Mouse (Mus musculus): ENCODE measurements around the gene Hoxc5. TPM values are rescaled to one million over a fixed set of nuclear protein-coding genes. Genes with fewer than 3 reads are reported as not detected.

Gene Hoxc5
- polyA plus RNA-seq, 1 experiment from 2014 or later = not detected

DNA sequence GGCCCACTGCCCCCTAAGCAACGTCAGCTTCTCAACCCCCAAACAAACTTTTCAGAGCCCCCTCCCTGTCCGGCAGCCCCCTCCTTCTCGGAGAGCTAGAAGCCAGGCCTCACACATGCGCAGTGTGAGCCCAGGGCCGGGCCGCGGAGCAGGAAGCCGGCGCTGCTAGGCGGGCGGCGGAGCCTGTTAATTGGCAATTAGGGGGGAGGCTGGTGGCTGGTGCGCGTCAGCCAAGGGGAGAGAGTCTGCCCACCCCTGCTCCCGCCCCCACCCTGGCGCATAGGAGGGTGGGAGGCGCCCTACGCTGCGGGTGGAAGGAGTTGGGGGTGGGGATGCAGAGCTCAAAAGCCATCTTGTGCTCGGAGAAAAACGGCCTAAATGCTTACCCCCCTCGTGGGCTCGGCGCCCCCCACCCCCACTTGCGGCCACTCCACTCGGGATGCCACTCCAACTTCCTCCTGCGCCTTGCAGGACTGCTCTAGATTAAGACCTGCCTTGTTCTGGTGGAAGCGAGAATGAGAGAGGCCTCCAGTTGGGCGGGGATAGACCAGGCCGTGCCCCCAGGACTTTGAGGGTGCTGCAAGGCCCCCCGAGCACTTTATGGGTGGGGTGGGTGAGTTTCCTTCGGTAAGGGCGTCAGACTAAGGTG, 32.1 kb downstream of the Hoxc5 start:
- Histone ChIP-seq H3K4me2 (peak overlapping the region; percentile 43), H3K36me3 (ENCODE audit: control insufficient read depth, insufficient read depth, low read length) (no peaks in the 10 kb centered on the region), H3K27me3 (ENCODE audit: control insufficient read depth, insufficient read depth, low read length) (peaks cover 99% of the 10 kb centered on the region), H3K9ac (ENCODE audit: low read length) (no peak overlapping the region), H3K4me1 (ENCODE audit: control insufficient read depth, insufficient read depth, low read length) (peaks cover 4% of the 10 kb centered on the region; the same call in 1 of the 2 replicates), H3K9me3 (ENCODE audit: control insufficient read depth, low read length) (no peaks in the 10 kb centered on the region), H3K27ac (ENCODE audit: low read depth, low read length) (no peak overlapping the region), H3K4me3 (ENCODE audit: low read depth, low read length) (peak overlapping the region; percentile 23)
- WGBS = 1% methylated on average over 33 of the region's 33 CpGs
- no peak for DNase-seq (ENCODE audit: low spot score, missing footprints)
- ATAC-seq (ENCODE audit: low FRiP score) = peak; percentile 40

DNA sequence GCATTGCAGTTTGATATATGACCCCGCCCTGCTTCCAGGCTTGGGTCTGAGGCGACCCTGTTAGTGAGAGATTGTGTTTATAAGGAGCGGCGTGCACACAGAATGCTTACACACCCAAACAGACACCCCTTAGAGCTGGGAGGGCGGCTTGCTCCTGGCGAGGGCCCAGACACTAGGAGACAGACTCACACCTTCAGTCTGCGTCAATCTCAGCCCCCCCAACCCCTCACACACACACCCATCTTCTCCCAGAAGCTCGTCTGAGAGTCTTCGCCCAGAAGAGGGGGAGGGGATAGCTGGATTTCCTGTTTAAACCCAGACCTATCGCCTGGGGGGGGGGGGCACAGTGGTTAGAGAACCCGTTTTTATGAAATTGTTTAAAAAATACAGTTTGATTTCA, 32.7 kb downstream of the Hoxc5 start:
- DNase-seq (ENCODE audit: low spot score, missing footprints) (no peak), ATAC-seq (ENCODE audit: low FRiP score) (no peak)
- Histone ChIP-seq H3K27ac (ENCODE audit: low read depth, low read length) (no peak overlapping the region), H3K9me3 (ENCODE audit: control insufficient read depth, low read length) (no peaks in the 10 kb centered on the region), H3K36me3 (ENCODE audit: control insufficient read depth, insufficient read depth, low read length) (no peaks in the 10 kb centered on the region), H3K9ac (ENCODE audit: low read length) (no peak overlapping the region), H3K4me3 (ENCODE audit: low read depth, low read length) (no peak overlapping the region), H3K27me3 (ENCODE audit: control insufficient read depth, insufficient read depth, low read length) (peaks cover 99% of the 10 kb centered on the region), H3K4me2 (no peak overlapping the region), H3K4me1 (ENCODE audit: control insufficient read depth, insufficient read depth, low read length) (peaks cover 4% of the 10 kb centered on the region; the same call in 1 of the 2 replicates)
- under 1% methylated on average over 11 of the region's 11 CpGs for WGBS

DNA sequence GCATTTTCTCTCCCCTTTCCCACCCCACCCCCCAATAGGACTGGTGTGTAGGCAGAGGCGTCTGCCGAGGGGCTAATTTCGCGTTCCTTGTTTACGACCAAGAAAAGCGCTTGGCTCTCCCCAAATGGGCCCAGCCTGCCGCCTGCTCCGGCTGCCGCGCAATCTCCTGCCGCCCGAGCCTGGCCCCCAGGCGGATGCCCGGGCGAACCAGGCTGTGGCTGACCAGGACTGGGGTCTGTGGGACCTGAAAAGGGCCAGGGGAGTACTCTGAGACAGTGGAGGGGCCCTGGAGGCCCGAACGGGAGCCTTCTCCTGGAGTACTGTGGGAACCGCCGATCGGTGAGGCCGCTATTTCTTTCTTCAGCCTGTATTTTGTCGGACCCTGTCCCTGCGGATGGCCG, 33.3 kb downstream of the Hoxc5 start:
- Histone ChIP-seq H3K4me2 (no peak overlapping the region), H3K9ac (ENCODE audit: low read length) (no peak overlapping the region), H3K9me3 (ENCODE audit: control insufficient read depth, low read length) (no peaks in the 10 kb centered on the region), H3K27ac (ENCODE audit: low read depth, low read length) (no peak overlapping the region), H3K27me3 (ENCODE audit: control insufficient read depth, insufficient read depth, low read length) (peaks cover 99% of the 10 kb centered on the region), H3K4me3 (ENCODE audit: low read depth, low read length) (no peak overlapping the region), H3K36me3 (ENCODE audit: control insufficient read depth, insufficient read depth, low read length) (no peaks in the 10 kb centered on the region), H3K4me1 (ENCODE audit: control insufficient read depth, insufficient read depth, low read length) (peaks cover 4% of the 10 kb centered on the region; the same call in 1 of the 2 replicates)
- DNase-seq (ENCODE audit: low spot score, missing footprints) (no peak), ATAC-seq (ENCODE audit: low FRiP score) (no peak)
- WGBS = under 1% methylated on average over 24 of the region's 24 CpGs

DNA sequence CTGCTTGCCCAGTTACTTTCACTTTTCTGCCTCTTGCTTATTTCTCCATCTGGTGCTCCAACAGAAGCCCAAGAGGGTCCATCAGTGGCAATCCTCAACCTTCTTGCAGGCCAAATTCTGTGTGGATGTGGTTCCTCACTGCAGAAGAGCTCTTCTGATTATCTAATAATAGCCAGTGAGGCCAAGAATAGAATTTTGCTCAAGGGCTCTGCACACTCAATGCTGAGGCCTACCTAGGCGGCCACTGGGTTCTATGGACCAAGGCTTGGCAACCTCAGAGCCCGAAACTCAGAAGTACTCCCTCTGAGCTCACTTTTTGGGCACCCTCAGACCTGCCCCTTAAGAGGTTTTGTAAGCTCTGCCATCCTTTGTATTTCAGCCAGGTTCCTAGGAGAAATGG, 34.1 kb downstream of the Hoxc5 start:
- 8% methylated on average over 2 of the region's 2 CpGs for whole genome bisulfite sequencing
- H3K9ac ChIP-seq (ENCODE audit: low read length) = no peak overlapping the region

DNA sequence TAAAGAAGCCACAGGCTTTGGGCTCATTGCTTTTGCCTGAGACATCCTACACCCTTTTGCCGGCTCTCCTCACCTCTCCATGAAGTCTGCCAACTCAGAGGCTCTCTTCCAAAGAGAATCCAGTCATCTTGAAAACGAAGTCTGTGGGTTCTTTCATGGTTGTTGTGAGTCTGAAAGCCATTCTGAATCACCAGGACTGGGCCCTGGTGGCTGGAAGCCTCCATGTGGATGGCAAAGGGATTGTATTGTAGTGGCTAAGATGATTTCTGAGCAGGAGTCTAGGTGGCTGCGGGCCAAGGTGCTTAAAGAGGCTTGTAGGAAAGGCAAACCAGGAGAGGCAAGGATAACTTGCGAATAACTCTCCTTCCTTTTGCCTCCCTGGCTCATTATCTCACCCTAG, 34.9 kb downstream of the Hoxc5 start:
- Histone ChIP-seq H3K27me3 (ENCODE audit: control insufficient read depth, insufficient read depth, low read length) (peaks cover 100% of the 10 kb centered on the region), H3K4me1 (ENCODE audit: control insufficient read depth, insufficient read depth, low read length) (peaks cover 4% of the 10 kb centered on the region; the same call in 1 of the 2 replicates), H3K4me2 (no peak overlapping the region), H3K27ac (ENCODE audit: low read depth, low read length) (no peak overlapping the region), H3K36me3 (ENCODE audit: control insufficient read depth, insufficient read depth, low read length) (no peaks in the 10 kb centered on the region), H3K9ac (ENCODE audit: low read length) (no peak overlapping the region), H3K4me3 (ENCODE audit: low read depth, low read length) (no peak overlapping the region), H3K9me3 (ENCODE audit: control insufficient read depth, low read length) (no peaks in the 10 kb centered on the region)
- no peak for DNase-seq (ENCODE audit: low spot score, missing footprints)
- no peak for ATAC-seq (ENCODE audit: low FRiP score)
- under 1% methylated on average over 4 of the region's 4 CpGs for WGBS

More for the DNA sequence above, 34.1 kb downstream of the Hoxc5 start:
- DNase-seq (ENCODE audit: low spot score, missing footprints) (no peak), ATAC-seq (ENCODE audit: low FRiP score) (no peak)
- no peaks in the 10 kb centered on the region for H3K9me3 ChIP-seq (ENCODE audit: control insufficient read depth, low read length)
- H3K4me1 ChIP-seq (ENCODE audit: control insufficient read depth, insufficient read depth, low read length) = peaks cover 4% of the 10 kb centered on the region; the same call in 1 of the 2 replicates
- H3K4me2 ChIP-seq = no peak overlapping the region
- H3K27ac ChIP-seq (ENCODE audit: low read depth, low read length) = no peak overlapping the region
- H3K4me3 ChIP-seq (ENCODE audit: low read depth, low read length) = no peak overlapping the region
- peaks cover 99% of the 10 kb centered on the region for H3K27me3 ChIP-seq (ENCODE audit: control insufficient read depth, insufficient read depth, low read length)
- H3K36me3 ChIP-seq (ENCODE audit: control insufficient read depth, insufficient read depth, low read length) = no peaks in the 10 kb centered on the region

DNA sequence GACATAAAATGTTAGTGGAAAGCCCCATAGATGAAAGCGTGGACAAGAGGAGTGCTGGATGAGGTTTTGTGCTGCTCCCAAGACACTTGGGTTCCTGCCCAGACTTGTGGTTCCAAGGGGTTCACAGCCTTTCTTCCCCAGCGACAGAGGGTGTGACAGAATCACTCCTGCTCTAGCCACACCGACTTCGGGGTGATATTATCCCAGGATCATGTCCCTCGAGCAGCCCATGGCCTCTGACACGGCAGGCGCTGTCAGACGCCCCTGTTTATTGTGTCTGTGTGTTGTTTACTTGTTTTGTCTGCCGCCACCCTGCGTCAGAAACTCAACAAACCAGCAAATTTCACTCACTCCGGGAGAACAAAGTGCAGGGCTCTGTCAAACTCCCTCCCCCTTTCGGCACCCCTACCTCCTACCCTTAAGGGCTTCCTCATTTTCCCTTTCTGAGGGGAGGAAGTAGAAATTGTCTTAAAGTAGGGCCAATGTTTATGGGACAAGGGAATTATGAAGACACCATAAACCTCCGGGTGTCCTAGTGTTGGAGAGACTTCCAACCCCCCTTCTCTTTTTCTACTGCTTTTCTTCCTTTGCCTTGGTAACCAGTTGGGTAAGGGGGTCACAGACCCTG, 35.7 kb downstream of the Hoxc5 start:
- 3% methylated on average over 13 of the region's 13 CpGs for WGBS
- Histone ChIP-seq H3K4me2 (no peak overlapping the region), H3K36me3 (ENCODE audit: control insufficient read depth, insufficient read depth, low read length) (no peaks in the 10 kb centered on the region), H3K27me3 (ENCODE audit: control insufficient read depth, insufficient read depth, low read length) (peaks cover 100% of the 10 kb centered on the region), H3K4me3 (ENCODE audit: low read depth, low read length) (no peak overlapping the region), H3K27ac (ENCODE audit: low read depth, low read length) (no peak overlapping the region), H3K9me3 (ENCODE audit: control insufficient read depth, low read length) (no peaks in the 10 kb centered on the region), H3K9ac (ENCODE audit: low read length) (no peak overlapping the region), H3K4me1 (ENCODE audit: control insufficient read depth, insufficient read depth, low read length) (peaks cover 4% of the 10 kb centered on the region; the same call in 1 of the 2 replicates)
- ATAC-seq (ENCODE audit: low FRiP score) = no peak
- no peak for DNase-seq (ENCODE audit: low spot score, missing footprints)

DNA sequence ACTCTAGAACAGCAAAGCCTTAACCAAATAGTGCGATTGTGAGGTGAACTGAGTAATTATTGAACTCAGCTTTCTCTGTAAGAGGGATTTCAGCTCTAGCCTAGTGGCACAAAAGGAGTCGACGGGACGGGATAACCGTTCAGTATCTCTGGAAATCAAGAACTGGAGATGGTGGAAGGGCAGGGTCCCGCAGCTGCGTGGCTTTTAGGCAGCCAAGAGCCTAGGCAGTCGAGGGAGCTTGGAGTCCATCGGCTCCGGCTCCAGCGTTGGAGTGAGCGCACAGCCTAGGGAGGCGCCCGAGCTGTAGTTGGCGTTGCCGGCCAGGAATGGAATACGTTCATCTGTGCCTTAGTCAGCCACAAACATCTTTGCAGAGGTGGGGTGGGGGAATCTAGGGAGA, 38.1 kb downstream of the Hoxc5 start:
- no peak overlapping the region for H3K4me3 ChIP-seq (ENCODE audit: low read depth, low read length)
- H3K27me3 ChIP-seq (ENCODE audit: control insufficient read depth, insufficient read depth, low read length) = peaks cover 100% of the 10 kb centered on the region
- no peak overlapping the region for H3K9ac ChIP-seq (ENCODE audit: low read length)
- H3K9me3 ChIP-seq (ENCODE audit: control insufficient read depth, low read length) = no peaks in the 10 kb centered on the region
- H3K27ac ChIP-seq (ENCODE audit: low read depth, low read length) = no peak overlapping the region
- H3K4me2 ChIP-seq = no peak overlapping the region
- no peak for ATAC-seq (ENCODE audit: low FRiP score)
- DNase-seq (ENCODE audit: low spot score, missing footprints) = peak; percentile 95
- 0% methylated on average over 17 of the region's 17 CpGs for WGBS
- H3K36me3 ChIP-seq (ENCODE audit: control insufficient read depth, insufficient read depth, low read length) = no peaks in the 10 kb centered on the region
- no peaks in the 10 kb centered on the region for H3K4me1 ChIP-seq (ENCODE audit: control insufficient read depth, insufficient read depth, low read length)

DNA sequence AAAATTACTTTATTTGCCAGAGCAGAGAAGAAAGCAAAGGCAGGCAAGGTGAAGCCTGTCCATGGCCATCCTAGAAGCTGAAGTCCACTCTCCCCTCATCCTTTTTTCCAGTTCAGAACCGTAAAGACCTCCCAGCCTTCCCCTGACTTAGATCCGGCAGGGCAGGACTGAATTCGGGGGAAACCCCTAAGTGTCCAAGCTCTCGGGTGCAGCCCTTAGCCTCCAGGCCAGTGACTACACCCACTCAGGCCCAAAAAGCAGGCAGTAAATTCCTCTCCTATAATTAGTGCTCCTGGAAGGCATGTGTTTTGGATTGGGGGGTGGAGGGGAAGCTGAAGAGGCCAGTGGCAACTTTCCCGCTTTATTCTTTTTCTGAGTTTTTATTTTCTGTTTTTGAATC, 38.6 kb downstream of the Hoxc5 start:
- ATAC-seq (ENCODE audit: low FRiP score) (no peak), DNase-seq (ENCODE audit: low spot score, missing footprints) (no peak)
- no peaks in the 10 kb centered on the region for H3K36me3 ChIP-seq (ENCODE audit: control insufficient read depth, insufficient read depth, low read length)
- no peak overlapping the region for H3K4me2 ChIP-seq
- peaks cover 100% of the 10 kb centered on the region for H3K27me3 ChIP-seq (ENCODE audit: control insufficient read depth, insufficient read depth, low read length)
- 2% methylated on average over 5 of the region's 5 CpGs for WGBS
- no peaks in the 10 kb centered on the region for H3K9me3 ChIP-seq (ENCODE audit: control insufficient read depth, low read length)
- H3K9ac ChIP-seq (ENCODE audit: low read length) = no peak overlapping the region
- no peak overlapping the region for H3K27ac ChIP-seq (ENCODE audit: low read depth, low read length)
- no peaks in the 10 kb centered on the region for H3K4me1 ChIP-seq (ENCODE audit: control insufficient read depth, insufficient read depth, low read length)
- no peak overlapping the region for H3K4me3 ChIP-seq (ENCODE audit: low read depth, low read length)

DNA sequence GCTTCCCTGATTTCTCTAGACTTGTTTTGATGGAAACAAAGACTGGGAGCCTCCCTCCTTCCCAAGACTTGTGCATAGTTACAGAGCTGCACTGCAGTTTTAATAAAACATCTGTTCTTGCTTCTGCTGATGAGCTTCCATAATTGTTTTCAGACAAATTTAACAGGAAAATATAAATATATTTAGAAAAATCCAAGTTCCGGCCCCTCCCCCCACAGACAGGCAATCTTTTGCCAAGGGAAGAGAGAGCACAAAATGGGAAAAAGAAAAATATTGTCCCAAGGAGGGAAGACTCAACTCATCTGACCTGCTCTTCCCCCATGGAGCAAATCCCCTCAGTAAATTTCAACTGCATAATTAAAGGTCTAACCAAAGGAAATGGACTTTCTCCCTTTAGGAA, 39.1 kb downstream of the Hoxc5 start:
- WGBS = 19% methylated on average over 1 of the region's 1 CpGs
- Histone ChIP-seq H3K27ac (ENCODE audit: low read depth, low read length) (no peak overlapping the region), H3K4me3 (ENCODE audit: low read depth, low read length) (no peak overlapping the region), H3K9me3 (ENCODE audit: control insufficient read depth, low read length) (no peaks in the 10 kb centered on the region), H3K4me2 (no peak overlapping the region), H3K9ac (ENCODE audit: low read length) (no peak overlapping the region), H3K4me1 (ENCODE audit: control insufficient read depth, insufficient read depth, low read length) (no peaks in the 10 kb centered on the region), H3K27me3 (ENCODE audit: control insufficient read depth, insufficient read depth, low read length) (peaks cover 100% of the 10 kb centered on the region), H3K36me3 (ENCODE audit: control insufficient read depth, insufficient read depth, low read length) (no peaks in the 10 kb centered on the region)
- no peak for ATAC-seq (ENCODE audit: low FRiP score)
- DNase-seq (ENCODE audit: low spot score, missing footprints) = no peak
